Mouse (Mus musculus): Measurements from ENCODE around the gene Hs3st2.

Hs3st2 gene

GRCm38 (mm10) chr7:121464441-121464840 is 72.8 kb downstream of the Hs3st2 start:
- no peak for DNase-seq

GRCm38 (mm10) chr7:121465111-121465510 is 73.5 kb downstream of the Hs3st2 start:
- DNase-seq, result no peak

- DNase-seq, result no peak
Measured at GRCm38 (mm10) chr7:121466331-121466730, 74.7 kb downstream of the Hs3st2 start.

- no peak for DNase-seq
Measured at GRCm38 (mm10) chr7:121469435-121469834, 77.8 kb downstream of the Hs3st2 start.

- DNase-seq, result no peak
Measured at GRCm38 (mm10) chr7:121478302-121478701, 86.6 kb downstream of the Hs3st2 start.

GRCm38 (mm10) chr7:121480106-121480505 is 88.4 kb downstream of the Hs3st2 start:
- DNase-seq, result no peak

- DNase-seq, result no peak
Measured at GRCm38 (mm10) chr7:121484590-121484989, 92.9 kb downstream of the Hs3st2 start.

GRCm38 (mm10) chr7:121485266-121485665 is 93.6 kb downstream of the Hs3st2 start:
- peak; percentile 67 for DNase-seq

GRCm38 (mm10) chr7:121487291-121487690 is 95.6 kb downstream of the Hs3st2 start:
- DNase-seq, result no peak

- no peak for DNase-seq
Measured at GRCm38 (mm10) chr7:121489401-121489800, 97.7 kb downstream of the Hs3st2 start.

- DNase-seq, result no peak
Measured at GRCm38 (mm10) chr7:121491455-121492005, 99.9 kb downstream of the Hs3st2 start.

- no peak for DNase-seq
Measured at GRCm38 (mm10) chr7:121500516-121500915, 108.9 kb downstream of the Hs3st2 start.

- peak; percentile 40 for DNase-seq
Measured at GRCm38 (mm10) chr7:121501666-121502065, 110.0 kb downstream of the Hs3st2 start.

GRCm38 (mm10) chr7:121516727-121517126 is 125.1 kb downstream of the Hs3st2 start:
- DNase-seq, result no peak

GRCm38 (mm10) chr7:121517165-121517591 is 125.5 kb downstream of the Hs3st2 start:
- no peak for DNase-seq

- no peak for DNase-seq
Measured at GRCm38 (mm10) chr7:121522125-121522524, 130.5 kb downstream of the Hs3st2 start.

- DNase-seq, result no peak
Measured at GRCm38 (mm10) chr7:121529023-121529422, 137.4 kb downstream of the Hs3st2 start.

- DNase-seq, result no peak
Measured at GRCm38 (mm10) chr7:121533639-121534038, 142.0 kb downstream of the Hs3st2 start.

- DNase-seq, result no peak
Measured at GRCm38 (mm10) chr7:121534386-121534785, 142.7 kb downstream of the Hs3st2 start.

- no peak for DNase-seq
Measured at GRCm38 (mm10) chr7:121535987-121536386, 144.3 kb downstream of the Hs3st2 start.

GRCm38 (mm10) chr7:121539405-121540275 is 148.0 kb downstream of the Hs3st2 start:
- peak; percentile 51 for DNase-seq

GRCm38 (mm10) chr7:121542458-121542857 is 150.8 kb downstream of the Hs3st2 start:
- peak; percentile 10 for DNase-seq

- peak; percentile 88 for DNase-seq
Measured at GRCm38 (mm10) chr7:121549329-121550022, 157.8 kb downstream of the Hs3st2 start.
